Mouse (Mus musculus) liver, embryonic 14.5 days (tissue): ENCODE data around the gene Adamts18. TPM values are rescaled to one million over a fixed set of nuclear protein-coding genes. Genes with fewer than 3 reads are reported as not detected.

ENCODE experiments used
- ATAC-seq: fragments of 200-750 bp; cut with Nextera tagmentation; 2 replicates; pipeline ENCODE4 v1.8.0; 2017; ENCODE audit warnings: moderate number of reproducible peaks, mild to moderate bottlenecking, moderate library complexity; ENCODE audit not compliant: insufficient read depth
- DNase-seq, 3 experiments: peaks; one replicate each; pipeline ENCODE4 v3.0.0-alpha.2; 2012 to 2013; ENCODE audit warnings: low read depth in 3 of 3, low spot score in 3 of 3
- H3K27ac ChIP-seq: fragments of 300-500 bp; sonication (generic); 2 replicates; pipeline ENCODE4 v1.5.1; 2014; ENCODE audit warnings: moderate library complexity, mild to moderate bottlenecking, control low read depth, inconsistent platforms
- H3K27me3 ChIP-seq: fragments of 300-500 bp; sonication (generic); 2 replicates; pipeline ENCODE4 v1.6.1; 2014; ENCODE audit warnings: mild to moderate bottlenecking, low read length, moderate library complexity; ENCODE audit not compliant: control insufficient read depth, insufficient read depth
- H3K36me3 ChIP-seq: fragments of 300-500 bp; sonication (generic); replicated peaks from 2 replicates; pipeline ENCODE4 v1.6.1; 2014; ENCODE audit warnings: low read depth; ENCODE audit not compliant: control insufficient read depth, insufficient read depth
- H3K4me1 ChIP-seq, 2 experiments: fragments of 200-500 bp in 1 of 2; fragments of 300-500 bp in 1 of 2; sonication (generic) in 1 of 2; replicated peaks; 2 replicates each; pipeline ENCODE4 v1.6.1; 2012 to 2014; ENCODE audit warnings: antibody characterized with exemption in 1 of 2, inconsistent platforms in 1 of 2, low read length in 1 of 2; ENCODE audit not compliant: control insufficient read depth in 2 of 2, insufficient read depth in 2 of 2
- H3K4me2 ChIP-seq: fragments of 300-500 bp; sonication (generic); 2 replicates; pipeline ENCODE4 v1.6.1; 2014; ENCODE audit warnings: low read depth, mild to moderate bottlenecking, control low read depth, moderate library complexity
- H3K4me3 ChIP-seq, 2 experiments: fragments of 200-500 bp in 1 of 2; fragments of 300-500 bp in 1 of 2; sonication (generic) in 1 of 2; 2 replicates each; pipeline ENCODE4 v1.5.1; 2012 to 2014; ENCODE audit warnings: low read depth in 2 of 2, low read length in 2 of 2, mild to moderate bottlenecking in 2 of 2, control low read depth in 1 of 2, inconsistent platforms in 1 of 2, moderate library complexity in 1 of 2; ENCODE audit not compliant: insufficient read depth in 1 of 2
- H3K9ac ChIP-seq: fragments of 300-500 bp; sonication (generic); replicated peaks from 2 replicates; pipeline ENCODE4 v1.6.1; 2014; ENCODE audit warnings: mild to moderate bottlenecking, control low read depth, moderate library complexity
- H3K9me3 ChIP-seq: fragments of 300-500 bp; sonication (generic); 2 replicates; pipeline ENCODE4 v1.6.1; 2016; ENCODE audit warnings: low read length, mixed read lengths; ENCODE audit not compliant: control insufficient read depth
- CTCF ChIP-seq: IDR thresholded peaks from 2 replicates; pipeline ENCODE4 v1.5.1; 2016; ENCODE audit warnings: antibody characterized with exemption, low read depth, control low read depth
- EP300 ChIP-seq: IDR thresholded peaks from 2 replicates; pipeline ENCODE4 v1.6.1; 2016; ENCODE audit warnings: antibody characterized with exemption, low read depth
- WGBS: fragments of 180-500 bp; shearing (Covaris S2); extraction: QIAGEN DNeasy Blood & Tissue Kit; methylation state at CpG from one replicate; pipeline ENCODE4 v1.1.7; 2014; ENCODE audit not compliant: insufficient replicate concordance; 5-methylcytosine and 5-hydroxymethylcytosine counted together
- polyA plus RNA-seq, 2 experiments: library from polyadenylated mRNA; depleted of rRNA in 1 of 2; stranded (reverse) in 1 of 2; unstranded in 1 of 2; fragments of >200 nt; fragmentation: Nextera tagmentation in 1 of 2; extraction: Ambion mirVana in 1 of 2; gene quantifications; 2 replicates each; pipeline versions ENCODE4 v1.2.1 to v1.2.3; 2012 to 2014

Adamts18 gene
- polyA plus RNA-seq, 2 experiments, result 0.04 to 0.06 TPM

DNA sequence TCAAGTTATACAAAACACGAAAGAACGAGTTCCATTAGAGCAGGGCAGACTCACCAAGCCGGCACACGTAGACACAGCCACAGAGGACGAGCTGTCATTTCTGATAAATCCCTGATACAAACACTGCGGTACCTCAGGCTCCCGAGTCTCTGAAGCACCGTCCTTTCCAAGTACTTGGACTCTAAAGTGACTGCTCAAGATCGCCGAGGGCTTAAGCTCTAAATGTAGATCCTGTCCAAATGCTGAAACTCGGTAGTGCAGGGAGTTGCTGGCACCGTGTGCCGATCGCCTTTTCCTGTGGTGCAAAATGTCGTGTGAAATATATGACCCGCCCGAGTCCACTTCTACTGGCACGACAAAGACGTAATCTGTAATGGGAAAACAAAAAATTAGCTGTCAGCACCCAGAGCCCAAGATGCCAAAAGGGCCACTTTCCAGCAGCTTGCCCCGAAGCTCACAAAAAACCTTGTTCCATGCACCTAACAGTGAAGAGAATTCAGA is 3.7 kb downstream of the Adamts18 start:
- no peak overlapping the region for H3K4me2 ChIP-seq
- no peaks in the 10 kb centered on the region for H3K36me3 ChIP-seq
- H3K4me3 ChIP-seq, result no peak overlapping the region
- H3K27me3 ChIP-seq, result peaks cover 14% of the 10 kb centered on the region
- no peaks in the 10 kb centered on the region for H3K4me1 ChIP-seq
- no peak overlapping the region for H3K9ac ChIP-seq
- H3K27ac ChIP-seq, result no peak overlapping the region
- no peak for TF ChIP-seq CTCF
- no peak for TF ChIP-seq EP300
- ATAC-seq, result no peak
- no peaks in the 10 kb centered on the region for H3K9me3 ChIP-seq
- DNase-seq, result no peak
- 59% methylated on average over 20 of the region's 20 CpGs for WGBS

DNA sequence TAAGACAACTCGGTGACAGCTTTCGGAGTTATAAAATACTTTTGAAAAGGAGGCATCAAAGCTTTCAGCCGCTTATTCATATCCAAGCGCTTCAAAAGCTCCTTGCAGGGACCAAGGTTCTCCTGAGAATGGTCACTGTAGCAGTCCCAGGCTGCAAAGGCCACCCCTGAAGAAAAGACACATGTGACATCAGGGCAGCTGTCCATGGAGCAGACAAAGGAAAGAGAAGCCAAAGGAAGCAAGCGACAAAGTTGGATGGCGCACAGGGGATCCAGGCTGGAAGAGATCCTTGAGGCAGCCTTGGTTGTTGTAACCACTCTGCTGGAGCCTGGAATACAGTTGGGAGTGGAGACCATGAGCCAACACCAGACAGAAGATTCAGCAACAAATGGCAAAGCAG is 10.3 kb downstream of the Adamts18 start:
- Histone ChIP-seq H3K9me3 (no peaks in the 10 kb centered on the region), H3K36me3 (no peaks in the 10 kb centered on the region), H3K9ac (no peak overlapping the region), H3K4me1 (no peaks in the 10 kb centered on the region), H3K4me2 (no peak overlapping the region), H3K27ac (no peak overlapping the region), H3K27me3 (no peaks in the 10 kb centered on the region), H3K4me3 (no peak overlapping the region)
- no peak for DNase-seq
- no peak for ATAC-seq
- 77% methylated on average over 6 of the region's 6 CpGs for WGBS
- TF ChIP-seq CTCF (no peak), EP300 (no peak)

DNA sequence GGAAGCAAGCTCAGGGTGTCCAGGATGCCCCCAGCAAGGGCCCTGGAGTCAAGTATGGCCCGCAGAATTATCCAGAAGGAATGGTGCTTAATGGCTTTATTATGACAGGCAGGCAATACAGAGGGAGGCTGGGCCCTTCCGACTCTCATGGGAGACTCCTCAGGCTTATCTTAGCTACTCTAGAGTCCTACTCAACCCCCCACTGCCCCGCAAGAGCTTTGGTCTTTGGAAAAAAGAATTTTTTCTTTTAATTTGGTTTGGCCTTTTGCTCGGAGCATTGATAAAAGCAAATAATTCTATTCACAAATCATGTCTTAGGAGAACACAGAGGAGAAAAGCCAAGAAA is 11.0 kb downstream of the Adamts18 start:
- 52% methylated on average over 4 of the region's 4 CpGs for WGBS
- ATAC-seq (no peak), DNase-seq (no peak)
- no peak overlapping the region for H3K4me3 ChIP-seq
- TF ChIP-seq EP300 (no peak), CTCF (no peak)
- no peak overlapping the region for H3K9ac ChIP-seq
- no peak overlapping the region for H3K27ac ChIP-seq
- no peak overlapping the region for H3K4me2 ChIP-seq
- no peaks in the 10 kb centered on the region for H3K9me3 ChIP-seq
- no peaks in the 10 kb centered on the region for H3K4me1 ChIP-seq
- no peaks in the 10 kb centered on the region for H3K27me3 ChIP-seq
- H3K36me3 ChIP-seq, result no peaks in the 10 kb centered on the region

DNA sequence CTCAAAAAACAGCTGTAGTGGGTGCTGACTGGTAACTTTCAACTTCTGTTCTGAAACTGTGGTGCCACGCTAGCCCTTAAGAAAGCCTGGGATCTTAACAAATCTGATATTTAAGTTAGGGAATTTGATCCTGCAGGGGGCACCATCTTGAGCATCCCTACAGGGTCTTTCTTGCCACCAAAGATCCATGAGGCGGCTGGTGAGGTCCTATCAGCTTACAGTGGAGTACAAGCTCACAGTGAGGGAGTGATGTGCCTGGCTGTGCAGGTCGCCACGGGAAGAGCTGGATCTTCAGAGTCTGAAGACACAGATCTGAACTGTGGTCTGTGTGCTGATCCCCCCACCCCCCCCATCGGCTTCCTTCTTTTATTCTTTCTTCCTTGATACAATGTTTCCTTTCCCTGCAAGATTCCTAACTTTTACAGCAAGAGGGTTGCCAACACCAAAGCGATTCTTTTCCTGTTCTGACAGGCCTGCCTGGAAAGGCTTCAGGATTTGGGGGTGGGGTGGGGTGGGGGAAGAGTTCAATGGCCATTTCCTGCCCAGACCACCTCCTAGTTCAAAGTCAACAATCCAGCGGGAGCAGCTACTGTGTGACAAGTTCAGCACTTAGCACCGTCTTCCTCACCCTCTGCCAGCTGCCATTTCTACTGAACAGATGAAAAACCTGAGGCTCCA is 11.5 kb downstream of the Adamts18 start:
- Histone ChIP-seq H3K9ac (no peak overlapping the region), H3K27ac (no peak overlapping the region), H3K27me3 (no peaks in the 10 kb centered on the region), H3K4me2 (no peak overlapping the region), H3K36me3 (no peaks in the 10 kb centered on the region), H3K4me1 (no peaks in the 10 kb centered on the region), H3K4me3 (no peak overlapping the region), H3K9me3 (no peaks in the 10 kb centered on the region)
- DNase-seq, result no peak
- 26% methylated on average over 8 of the region's 8 CpGs for WGBS
- no peak for TF ChIP-seq CTCF
- TF ChIP-seq EP300, result no peak
- ATAC-seq, result no peak

DNA sequence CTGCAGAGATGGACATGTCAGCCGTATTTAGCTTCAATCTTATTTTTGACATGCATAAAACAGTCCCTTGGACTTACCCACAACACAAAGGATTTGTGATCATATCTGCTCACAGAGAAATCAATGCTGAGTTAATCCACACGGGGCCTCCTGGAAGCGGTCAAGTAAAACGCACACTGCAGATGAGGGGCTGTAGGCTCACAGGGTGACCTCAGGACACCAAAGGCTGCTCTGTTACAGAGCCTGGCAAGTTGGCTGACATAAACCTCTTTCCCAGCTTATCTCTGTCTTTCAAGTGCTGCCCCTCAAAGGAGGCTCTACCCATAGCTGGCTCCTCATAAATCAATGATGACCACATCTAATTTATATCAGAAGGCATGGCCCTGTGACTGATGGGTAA is 14.9 kb downstream of the Adamts18 start:
- no peak overlapping the region for H3K27ac ChIP-seq
- no peaks in the 10 kb centered on the region for H3K4me1 ChIP-seq
- no peaks in the 10 kb centered on the region for H3K9me3 ChIP-seq
- no peak overlapping the region for H3K4me3 ChIP-seq
- ATAC-seq (no peak), DNase-seq (no peak)
- 60% methylated on average over 4 of the region's 4 CpGs for WGBS
- no peak overlapping the region for H3K4me2 ChIP-seq
- TF ChIP-seq CTCF (no peak), EP300 (no peak)
- no peaks in the 10 kb centered on the region for H3K36me3 ChIP-seq
- no peaks in the 10 kb centered on the region for H3K27me3 ChIP-seq
- H3K9ac ChIP-seq, result no peak overlapping the region
